Comparison of ENCODE assay signal across 9 mouse cellular contexts in the genomic region with DNA sequence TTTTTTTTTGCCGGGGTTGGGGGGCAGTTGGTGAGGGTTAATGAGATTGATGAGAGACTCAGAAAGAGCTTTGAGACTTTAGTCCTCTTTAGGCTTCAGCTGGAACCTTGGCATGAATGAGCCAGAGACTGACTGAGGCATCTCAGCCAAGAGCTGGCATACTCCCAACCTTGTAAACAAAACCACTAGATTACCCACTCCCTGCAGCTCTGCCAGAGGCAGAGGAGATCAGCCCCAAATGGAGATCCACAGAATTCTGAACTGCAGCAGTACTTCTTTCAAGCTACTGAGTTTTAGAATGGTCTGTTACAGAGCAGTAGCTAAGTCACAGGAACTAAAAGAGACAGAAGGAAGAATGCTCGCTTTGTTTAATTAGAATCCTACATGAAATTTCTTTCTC. TPM values are rescaled to one million over a fixed set of nuclear protein-coding genes. Genes with fewer than 3 reads are reported as not detected.
A peak's percentile ranks its signal among the peaks of the same experiment; 100 is the strongest.
DNase-seq lines count a peak whose midpoint lies in the region; ATAC-seq and TF ChIP-seq lines count a peak whose summit lies in the region.
"Had no signal": no experiment of that assay in that cellular context is flagged by ENCODE, and none has a peak within 500 bp of the region (broad histone marks: within the 10 kb centered on the region; RNA-seq: fewer than 3 reads in every experiment).

No protein-coding gene starts in this region.

- intact Hi-C loops in gastrocnemius, adult 2 months (cut with DNase I) = no loop called here

- peak; percentile 65; the same call in 1 of the 2 replicates for ATAC-seq in midbrain, embryonic 15.5 days (replicated peaks)
- no peak for ATAC-seq in midbrain, embryonic 13.5 days
- peak; percentile 53; the same call in 1 of the 2 replicates for ATAC-seq in megakaryocyte-erythroid progenitor cell, adult 5-6 weeks (replicated peaks; ENCODE audit: low FRiP score, low TSS enrichment, poor library complexity, severe bottlenecking)
- ATAC-seq in megakaryocyte progenitor cell, adult 5-6 weeks (replicated peaks; ENCODE audit: poor library complexity) = no peak

- peak; percentile 67 for DNase-seq in adrenal gland, postnatal 10 days
- DNase-seq in adrenal gland, postnatal 4 days (ENCODE audit: low spot score in 2 of 2) = no peak
- peak; percentile 67 for DNase-seq in gastrocnemius, adult 2 months
- no peak for DNase-seq in yolk sac, embryonic 10.5 days (ENCODE audit: low spot score)

- no peaks in the 10 kb centered on the region for H3K36me3 ChIP-seq in midbrain, embryonic 15.5 days (replicated peaks)
- peaks cover 6% of the 10 kb centered on the region; the same call in 1 of the 2 replicates for H3K36me3 ChIP-seq in midbrain, embryonic 13.5 days

- no peaks in the 10 kb centered on the region for H3K9me3 ChIP-seq in midbrain, embryonic 15.5 days
- H3K9me3 ChIP-seq in midbrain, embryonic 13.5 days = no peaks in the 10 kb centered on the region
- H3K9me3 ChIP-seq: heart, embryonic 15.5 days had no signal

- H3K9ac ChIP-seq in midbrain, embryonic 15.5 days = no peak overlapping the region
- no peak overlapping the region for H3K9ac ChIP-seq in midbrain, embryonic 13.5 days (replicated peaks)
- H3K9ac ChIP-seq: heart, embryonic 15.5 days had no signal

- H3K4me1 ChIP-seq in midbrain, embryonic 15.5 days = no peaks in the 10 kb centered on the region
- H3K4me1 ChIP-seq in midbrain, embryonic 13.5 days (replicated peaks) = no peaks in the 10 kb centered on the region

- H3K4me2 ChIP-seq in midbrain, embryonic 15.5 days = no peak overlapping the region
- H3K4me2 ChIP-seq in midbrain, embryonic 13.5 days (replicated peaks) = no peak overlapping the region
- H3K4me2 ChIP-seq: heart, embryonic 15.5 days had no signal

- 77% methylated on average over 2 of the region's 2 CpGs for WGBS in midbrain, embryonic 15.5 days
- WGBS in midbrain, embryonic 13.5 days = 79% methylated on average over 2 of the region's 2 CpGs

- TF ChIP-seq CTCF in gastrocnemius, adult 2 months (IDR thresholded peaks at IDR 0.05) = no peak

- H3K4me3 ChIP-seq in midbrain, embryonic 15.5 days = no peak overlapping the region
- no peak overlapping the region for H3K4me3 ChIP-seq in midbrain, embryonic 13.5 days (replicated peaks)
- no peak overlapping the region for H3K4me3 ChIP-seq in gastrocnemius, adult 2 months
- H3K4me3 ChIP-seq: heart, embryonic 15.5 days had no signal

- no peaks in the 10 kb centered on the region for H3K27me3 ChIP-seq in midbrain, embryonic 15.5 days (replicated peaks)
- no peaks in the 10 kb centered on the region for H3K27me3 ChIP-seq in midbrain, embryonic 13.5 days
- H3K27me3 ChIP-seq: heart, embryonic 15.5 days had no signal

- H3K27ac ChIP-seq in midbrain, embryonic 15.5 days = no peak overlapping the region
- no peak overlapping the region for H3K27ac ChIP-seq in midbrain, embryonic 13.5 days
- H3K27ac ChIP-seq in gastrocnemius, adult 2 months = no peak overlapping the region
- H3K27ac ChIP-seq: heart, embryonic 15.5 days had no signal

RNA-seq across cellular contexts. Expression of gene Sycp3, which starts 8.1 kb away (rescaled TPM):
- 1 to 10 TPM in 1 of 2 experiments, under 1 TPM in 1; 0.82 to 1.7 TPM for total RNA-seq in adrenal gland, postnatal 10 days (2021)
- total RNA-seq in adrenal gland, postnatal 4 days (2021) = under 1 TPM; 0.54 to 0.62 TPM
- polyA plus RNA-seq in midbrain, embryonic 15.5 days (2015; fragmentation: Nextera tagmentation; extraction: Ambion mirVana) = 0.50 and 0.75 TPM in 2 replicates
- polyA plus RNA-seq in midbrain, embryonic 13.5 days (2015; fragmentation: Nextera tagmentation; extraction: Ambion mirVana) = 0.31 TPM in 1 of 2 replicates, not detected in the other
- not detected for total RNA-seq in gastrocnemius, adult 2 months (2021)
- total RNA-seq in megakaryocyte-erythroid progenitor cell, adult 5-6 weeks (2014; fragmentation: Nextera tagmentation) = 1.4 TPM in 1 of 2 replicates, not detected in the other
- not detected in 2 replicates for total RNA-seq in megakaryocyte-erythroid progenitor cell, adult 5-6 weeks (2017)
- not detected in 2 replicates for total RNA-seq in megakaryocyte progenitor cell, adult 5-6 weeks (2015)
- not detected in 2 replicates for total RNA-seq in megakaryocyte progenitor cell, adult 5-6 weeks (2017)

RNA-seq across cellular contexts. Expression of gene Chpt1, which starts 52.7 kb away (rescaled TPM):
- total RNA-seq in adrenal gland, postnatal 10 days (2021) = 100 to 1,000 TPM; 225 to 228 TPM
- total RNA-seq in adrenal gland, postnatal 4 days (2021) = 10 to 100 TPM; 69.5 to 74.7 TPM
- polyA plus RNA-seq in midbrain, embryonic 15.5 days (2015; fragmentation: Nextera tagmentation; extraction: Ambion mirVana) = 15.1 and 16.2 TPM in 2 replicates
- polyA plus RNA-seq in midbrain, embryonic 13.5 days (2015; fragmentation: Nextera tagmentation; extraction: Ambion mirVana) = 6.6 and 6.9 TPM in 2 replicates
- total RNA-seq in gastrocnemius, adult 2 months (2021) = 100 to 1,000 TPM in 1 of 2 experiments, 10 to 100 TPM in 1; 85.2 to 129 TPM
- 6.9 and 7.5 TPM in 2 replicates for total RNA-seq in megakaryocyte-erythroid progenitor cell, adult 5-6 weeks (2014; fragmentation: Nextera tagmentation)
- total RNA-seq in megakaryocyte-erythroid progenitor cell, adult 5-6 weeks (2017) = 2.9 and 7.7 TPM in 2 replicates
- 26.2 and 32.4 TPM in 2 replicates for total RNA-seq in megakaryocyte progenitor cell, adult 5-6 weeks (2015)
- total RNA-seq in megakaryocyte progenitor cell, adult 5-6 weeks (2017) = 22.4 and 22.9 TPM in 2 replicates

Comparison
In these comparisons a context has a peak if more than half of its experiments do, and no peak if none do; other contexts are left out.
1. DNase-seq: peak in adrenal gland, postnatal 10 days (single experiment) and gastrocnemius, adult 2 months (single experiment); none in adrenal gland, postnatal 4 days (0 of 2) and yolk sac, embryonic 10.5 days (single experiment).
2. ATAC-seq: peak in midbrain, embryonic 15.5 days (single experiment) and megakaryocyte-erythroid progenitor cell, adult 5-6 weeks (single experiment); none in midbrain, embryonic 13.5 days (single experiment) and megakaryocyte progenitor cell, adult 5-6 weeks (single experiment).